Mouse (Mus musculus) liver, embryonic 14.5 days (tissue): ENCODE data around the gene Glipr1. TPM values are rescaled to one million over a fixed set of nuclear protein-coding genes. Genes with fewer than 3 reads are reported as not detected.

ENCODE experiments used
- ATAC-seq: fragments of 200-750 bp; cut with Nextera tagmentation; 2 replicates; pipeline ENCODE4 v1.8.0; 2017; ENCODE audit warnings: moderate number of reproducible peaks, mild to moderate bottlenecking, moderate library complexity; ENCODE audit not compliant: insufficient read depth
- DNase-seq, 3 experiments: peaks; one replicate each; pipeline ENCODE4 v3.0.0-alpha.2; 2012 to 2013; ENCODE audit warnings: low read depth in 3 of 3, low spot score in 3 of 3
- H3K27ac ChIP-seq: fragments of 300-500 bp; sonication (generic); 2 replicates; pipeline ENCODE4 v1.5.1; 2014; ENCODE audit warnings: moderate library complexity, mild to moderate bottlenecking, control low read depth, inconsistent platforms
- H3K27me3 ChIP-seq: fragments of 300-500 bp; sonication (generic); 2 replicates; pipeline ENCODE4 v1.6.1; 2014; ENCODE audit warnings: mild to moderate bottlenecking, low read length, moderate library complexity; ENCODE audit not compliant: control insufficient read depth, insufficient read depth
- H3K36me3 ChIP-seq: fragments of 300-500 bp; sonication (generic); replicated peaks from 2 replicates; pipeline ENCODE4 v1.6.1; 2014; ENCODE audit warnings: low read depth; ENCODE audit not compliant: control insufficient read depth, insufficient read depth
- H3K4me1 ChIP-seq, 2 experiments: fragments of 200-500 bp in 1 of 2; fragments of 300-500 bp in 1 of 2; sonication (generic) in 1 of 2; replicated peaks; 2 replicates each; pipeline ENCODE4 v1.6.1; 2012 to 2014; ENCODE audit warnings: antibody characterized with exemption in 1 of 2, inconsistent platforms in 1 of 2, low read length in 1 of 2; ENCODE audit not compliant: control insufficient read depth in 2 of 2, insufficient read depth in 2 of 2
- H3K4me2 ChIP-seq: fragments of 300-500 bp; sonication (generic); 2 replicates; pipeline ENCODE4 v1.6.1; 2014; ENCODE audit warnings: low read depth, mild to moderate bottlenecking, control low read depth, moderate library complexity
- H3K4me3 ChIP-seq, 2 experiments: fragments of 200-500 bp in 1 of 2; fragments of 300-500 bp in 1 of 2; sonication (generic) in 1 of 2; 2 replicates each; pipeline ENCODE4 v1.5.1; 2012 to 2014; ENCODE audit warnings: low read depth in 2 of 2, low read length in 2 of 2, mild to moderate bottlenecking in 2 of 2, control low read depth in 1 of 2, inconsistent platforms in 1 of 2, moderate library complexity in 1 of 2; ENCODE audit not compliant: insufficient read depth in 1 of 2
- H3K9ac ChIP-seq: fragments of 300-500 bp; sonication (generic); replicated peaks from 2 replicates; pipeline ENCODE4 v1.6.1; 2014; ENCODE audit warnings: mild to moderate bottlenecking, control low read depth, moderate library complexity
- H3K9me3 ChIP-seq: fragments of 300-500 bp; sonication (generic); 2 replicates; pipeline ENCODE4 v1.6.1; 2016; ENCODE audit warnings: low read length, mixed read lengths; ENCODE audit not compliant: control insufficient read depth
- CTCF ChIP-seq: IDR thresholded peaks from 2 replicates; pipeline ENCODE4 v1.5.1; 2016; ENCODE audit warnings: antibody characterized with exemption, low read depth, control low read depth
- EP300 ChIP-seq: IDR thresholded peaks from 2 replicates; pipeline ENCODE4 v1.6.1; 2016; ENCODE audit warnings: antibody characterized with exemption, low read depth
- WGBS: fragments of 180-500 bp; shearing (Covaris S2); extraction: QIAGEN DNeasy Blood & Tissue Kit; methylation state at CpG from one replicate; pipeline ENCODE4 v1.1.7; 2014; ENCODE audit not compliant: insufficient replicate concordance; 5-methylcytosine and 5-hydroxymethylcytosine counted together
- polyA plus RNA-seq, 2 experiments: library from polyadenylated mRNA; depleted of rRNA in 1 of 2; stranded (reverse) in 1 of 2; unstranded in 1 of 2; fragments of >200 nt; fragmentation: Nextera tagmentation in 1 of 2; extraction: Ambion mirVana in 1 of 2; gene quantifications; 2 replicates each; pipeline versions ENCODE4 v1.2.1 to v1.2.3; 2012 to 2014

Glipr1 gene
- polyA plus RNA-seq, 2 experiments = 8.7 to 9.7 TPM

DNA sequence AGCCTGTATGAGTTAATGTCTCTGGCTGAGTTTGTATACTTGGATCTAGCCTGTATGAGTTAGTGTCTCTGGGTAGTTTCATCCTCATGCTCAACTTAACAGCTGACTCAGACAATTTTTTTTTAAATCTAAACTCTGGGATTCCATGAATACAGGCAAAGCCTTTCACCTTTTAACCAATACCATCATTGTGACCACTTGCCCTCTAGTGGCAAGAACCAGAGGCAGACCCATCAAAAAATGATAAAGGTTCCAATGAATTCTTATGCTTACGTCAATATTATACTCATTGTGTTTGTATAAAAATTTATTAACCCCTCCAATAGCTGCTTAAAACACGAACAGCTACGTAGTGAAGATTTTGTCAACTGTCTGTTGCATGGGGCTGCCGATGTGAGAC, 36.0 kb downstream of the Glipr1 start:
- H3K4me2 ChIP-seq = no peak overlapping the region
- H3K27me3 ChIP-seq = no peaks in the 10 kb centered on the region
- no peaks in the 10 kb centered on the region for H3K4me1 ChIP-seq
- H3K9me3 ChIP-seq = no peaks in the 10 kb centered on the region
- H3K36me3 ChIP-seq = no peaks in the 10 kb centered on the region
- H3K9ac ChIP-seq = no peak overlapping the region
- no peak for ATAC-seq
- H3K4me3 ChIP-seq = no peak overlapping the region
- no peak overlapping the region for H3K27ac ChIP-seq
- DNase-seq = no peak
- TF ChIP-seq CTCF (peak; percentile 20; the same call in 1 of the 2 replicates), EP300 (no peak)
- 46% methylated on average over 4 of the region's 4 CpGs for WGBS

DNA sequence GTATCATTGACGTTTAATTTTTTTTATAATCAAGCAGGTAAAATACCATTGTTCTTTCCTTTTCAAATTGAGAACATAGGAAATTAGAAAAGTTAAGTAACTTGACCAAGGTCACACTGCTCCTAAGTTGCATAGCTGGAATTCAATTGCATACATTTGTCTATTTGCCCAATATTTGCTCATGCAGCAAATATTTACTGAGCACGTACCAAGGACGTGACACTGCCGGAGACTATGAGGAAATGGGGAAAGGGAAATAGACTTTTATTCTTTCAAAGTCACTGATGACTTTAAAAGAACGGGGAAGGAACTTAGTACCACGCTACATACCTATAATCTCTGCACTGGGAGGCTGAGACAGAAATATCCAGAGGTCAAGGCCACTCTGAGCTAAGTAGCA, 42.0 kb downstream of the Glipr1 start:
- H3K27ac ChIP-seq = no peak overlapping the region
- DNase-seq = no peak
- no peaks in the 10 kb centered on the region for H3K4me1 ChIP-seq
- WGBS = 45% methylated on average over 6 of the region's 6 CpGs
- no peak overlapping the region for H3K9ac ChIP-seq
- H3K4me3 ChIP-seq = no peak overlapping the region
- no peaks in the 10 kb centered on the region for H3K27me3 ChIP-seq
- H3K36me3 ChIP-seq = no peaks in the 10 kb centered on the region
- TF ChIP-seq CTCF (no peak), EP300 (no peak)
- ATAC-seq = no peak
- no peaks in the 10 kb centered on the region for H3K9me3 ChIP-seq
- H3K4me2 ChIP-seq = no peak overlapping the region

DNA sequence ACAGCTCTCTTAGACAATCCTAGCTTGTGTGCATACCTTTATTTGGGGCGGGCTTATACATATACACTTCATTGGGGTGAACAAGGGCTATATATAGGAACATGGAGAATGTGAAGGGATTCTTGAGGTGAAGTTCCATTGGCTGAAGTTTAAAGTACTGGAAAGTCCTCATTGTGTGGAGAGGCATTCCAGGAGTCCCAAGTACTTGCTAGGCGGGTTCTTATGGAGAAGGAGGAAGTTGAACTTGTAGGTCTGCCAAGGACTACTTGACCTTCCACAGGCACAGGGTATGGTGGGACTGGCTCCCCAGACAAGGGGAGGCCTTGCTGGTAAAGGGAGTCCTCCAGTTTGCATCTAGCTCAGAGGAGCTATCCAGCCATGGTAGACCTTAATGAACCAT, 43.1 kb downstream of the Glipr1 start:
- Histone ChIP-seq H3K9me3 (no peaks in the 10 kb centered on the region), H3K27me3 (no peaks in the 10 kb centered on the region), H3K4me2 (no peak overlapping the region), H3K9ac (no peak overlapping the region), H3K4me1 (no peaks in the 10 kb centered on the region), H3K36me3 (no peaks in the 10 kb centered on the region), H3K27ac (no peak overlapping the region), H3K4me3 (no peak overlapping the region)
- TF ChIP-seq CTCF = no peak
- TF ChIP-seq EP300 = no peak
- DNase-seq = no peak
- no peak for ATAC-seq
- WGBS = 42% methylated on average over 2 of the region's 2 CpGs

DNA sequence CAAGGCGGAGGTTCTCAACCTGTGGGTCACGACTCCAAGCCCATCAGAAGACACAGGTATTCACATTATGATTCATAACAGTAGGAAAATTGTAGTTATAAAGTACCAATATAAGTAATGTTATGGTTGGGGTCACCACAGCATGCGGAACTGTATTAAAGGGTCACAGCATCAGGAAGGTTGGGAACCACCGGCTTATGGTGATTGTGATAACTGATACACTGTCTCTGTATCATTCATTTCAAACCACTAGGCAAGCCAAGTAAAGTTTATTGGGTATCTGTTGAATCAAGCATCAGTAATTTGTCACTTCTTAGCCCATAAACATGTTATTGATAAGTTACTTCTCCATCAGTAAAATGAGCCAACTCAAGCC, 44.4 kb downstream of the Glipr1 start:
- no peak for ATAC-seq
- H3K4me3 ChIP-seq = no peak overlapping the region

DNA sequence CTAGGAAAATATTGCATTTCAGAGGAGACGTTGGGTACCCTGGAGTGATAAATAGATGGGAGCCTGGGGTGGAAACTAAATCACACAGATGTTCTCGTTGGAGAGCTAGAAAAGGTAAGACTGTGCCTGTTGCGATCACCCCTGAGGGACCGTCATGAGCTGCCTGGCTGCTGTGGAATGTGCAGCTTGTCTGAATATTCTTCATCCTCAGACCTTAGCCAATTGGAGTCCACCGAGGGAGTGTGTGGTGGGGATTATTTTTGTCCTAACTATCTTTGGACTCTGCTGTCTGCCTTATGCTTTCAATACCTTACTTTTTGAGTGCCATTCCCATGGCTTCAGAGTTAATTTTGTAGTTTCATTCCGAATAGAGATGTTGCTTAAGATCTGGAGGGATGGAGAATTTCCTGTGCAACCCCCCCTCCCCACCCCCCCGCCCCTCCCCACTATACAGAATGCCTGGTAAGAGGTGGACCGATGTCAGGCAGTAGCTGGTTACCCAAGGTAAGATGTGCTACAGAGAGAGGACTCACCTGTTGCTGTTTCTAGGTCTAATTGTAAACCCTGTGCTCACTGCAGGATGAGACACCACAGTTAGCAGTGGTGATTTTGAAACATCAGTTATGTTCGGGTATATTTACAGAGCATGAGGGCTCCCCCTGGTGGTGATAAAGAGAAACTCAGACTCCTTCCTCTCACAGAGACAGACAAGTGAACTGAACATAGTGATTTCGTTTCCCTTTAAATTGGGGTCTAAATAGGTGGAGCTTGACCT, 45.0 kb downstream of the Glipr1 start:
- no peak overlapping the region for H3K4me3 ChIP-seq
- WGBS = 50% methylated on average over 10 of the region's 10 CpGs
- H3K9ac ChIP-seq = no peak overlapping the region
- H3K36me3 ChIP-seq = no peaks in the 10 kb centered on the region
- ATAC-seq (no peak), DNase-seq (peak; percentile 30 to 42 (median 34))
- no peak overlapping the region for H3K27ac ChIP-seq
- no peaks in the 10 kb centered on the region for H3K9me3 ChIP-seq
- no peaks in the 10 kb centered on the region for H3K4me1 ChIP-seq
- H3K27me3 ChIP-seq = no peaks in the 10 kb centered on the region
- no peak overlapping the region for H3K4me2 ChIP-seq
- peak; percentile 79 for TF ChIP-seq CTCF
- TF ChIP-seq EP300 = no peak

More for the DNA sequence above, 44.4 kb downstream of the Glipr1 start:
- DNase-seq = no peak
- no peaks in the 10 kb centered on the region for H3K27me3 ChIP-seq
- no peak overlapping the region for H3K4me2 ChIP-seq
- H3K27ac ChIP-seq = no peak overlapping the region
- no peaks in the 10 kb centered on the region for H3K9me3 ChIP-seq
- 29% methylated on average over 4 of the region's 4 CpGs for WGBS
- H3K9ac ChIP-seq = no peak overlapping the region
- H3K36me3 ChIP-seq = no peaks in the 10 kb centered on the region
- TF ChIP-seq CTCF (no peak), EP300 (no peak)
- no peaks in the 10 kb centered on the region for H3K4me1 ChIP-seq
